Mouse (Mus musculus) neural tube, embryonic 13.5 days (tissue): Measurements from ENCODE around the gene Ctf2. TPM values are rescaled to one million over a fixed set of nuclear protein-coding genes. Genes with fewer than 3 reads are reported as not detected.
A peak's percentile ranks its signal among the peaks of the same experiment; 100 is the strongest.
"Not testable (repeated sequence)": the region's sequence is repeated elsewhere in the genome, so short reads cannot be mapped to it uniquely, and the experiment has no call there.

Experiments
- ATAC-seq: fragments of 200-750 bp; cut with Nextera tagmentation; 2 replicates; pipeline ENCODE4 v1.8.0; 2017; ENCODE audit warnings: low read depth, mild to moderate bottlenecking, moderate TSS enrichment, moderate library complexity
- H3K27ac ChIP-seq: fragments of 300-500 bp; sonication (generic); replicated peaks from 2 replicates; pipeline ENCODE4 v1.5.1; 2015; ENCODE audit warnings: moderate library complexity, mild to moderate bottlenecking, inconsistent platforms
- H3K27me3 ChIP-seq: fragments of 300-500 bp; sonication (generic); 2 replicates; pipeline ENCODE4 v1.6.1; 2015; ENCODE audit warnings: mild to moderate bottlenecking, inconsistent platforms
- H3K36me3 ChIP-seq: fragments of 300-500 bp; sonication (generic); 2 replicates; pipeline ENCODE4 v1.6.1; 2015; ENCODE audit warnings: mild to moderate bottlenecking, inconsistent platforms
- H3K4me1 ChIP-seq: fragments of 300-500 bp; sonication (generic); replicated peaks from 2 replicates; pipeline ENCODE4 v1.6.1; 2015; ENCODE audit warnings: inconsistent platforms
- H3K4me2 ChIP-seq: fragments of 300-500 bp; sonication (generic); 2 replicates; pipeline ENCODE4 v1.6.1; 2015; ENCODE audit warnings: inconsistent platforms, mild to moderate bottlenecking, moderate library complexity
- H3K4me3 ChIP-seq: fragments of 300-500 bp; sonication (generic); 2 replicates; pipeline ENCODE4 v1.5.1; 2015; ENCODE audit warnings: mild to moderate bottlenecking, inconsistent platforms
- H3K9ac ChIP-seq: fragments of 300-500 bp; sonication (generic); 2 replicates; pipeline ENCODE4 v1.6.1; 2015; ENCODE audit warnings: moderate library complexity, mild to moderate bottlenecking, inconsistent platforms
- H3K9me3 ChIP-seq: fragments of 300-500 bp; sonication (generic); 2 replicates; pipeline ENCODE4 v1.6.1; 2016; ENCODE audit warnings: inconsistent platforms
- WGBS: fragments of 180-500 bp; shearing (Covaris S2); methylation state at CpG from one replicate; pipeline ENCODE4 v1.1.7; 2015; 5-methylcytosine and 5-hydroxymethylcytosine counted together
- polyA plus RNA-seq: library from polyadenylated mRNA; unstranded; fragments of >200 nt; fragmentation: Nextera tagmentation; extraction: Ambion mirVana; gene quantifications from 2 replicates; pipeline ENCODE4 v1.2.1, GENCODE M21; 2015

The Ctf2 gene
- polyA plus RNA-seq, result not detected in 2 replicates

DNA sequence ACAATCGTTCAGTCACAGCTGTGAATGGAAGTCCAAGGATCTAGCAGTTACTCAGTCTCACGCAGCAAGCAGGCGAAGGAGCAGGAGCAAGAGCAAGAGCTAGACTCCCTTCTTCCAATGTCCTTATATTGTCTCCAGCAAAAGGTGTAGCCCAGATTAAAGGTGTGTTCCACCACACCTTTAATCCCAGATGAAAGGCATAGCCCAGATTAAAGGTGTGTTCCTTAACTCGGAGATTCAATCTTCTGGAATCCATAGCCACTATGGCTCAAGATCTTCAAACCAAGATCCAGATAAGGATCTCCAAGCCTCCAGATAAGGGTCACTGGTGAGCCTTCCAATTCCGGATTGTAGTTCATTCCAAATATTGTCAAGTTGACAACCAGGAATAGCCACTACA, at the start of gene Ctf2:
TSS of gene Ctf2 (minus strand) at position 101 of the 400 bp plus-strand sequence.
- H3K9me3 ChIP-seq, H3K27me3 ChIP-seq, H3K36me3 ChIP-seq, H3K9ac ChIP-seq, H3K27ac ChIP-seq, H3K4me2 ChIP-seq, H3K4me3 ChIP-seq, H3K4me1 ChIP-seq, ATAC-seq: not testable (repeated sequence)
- no CpG with 5 or more reads among the region's 5 CpGs for WGBS

DNA sequence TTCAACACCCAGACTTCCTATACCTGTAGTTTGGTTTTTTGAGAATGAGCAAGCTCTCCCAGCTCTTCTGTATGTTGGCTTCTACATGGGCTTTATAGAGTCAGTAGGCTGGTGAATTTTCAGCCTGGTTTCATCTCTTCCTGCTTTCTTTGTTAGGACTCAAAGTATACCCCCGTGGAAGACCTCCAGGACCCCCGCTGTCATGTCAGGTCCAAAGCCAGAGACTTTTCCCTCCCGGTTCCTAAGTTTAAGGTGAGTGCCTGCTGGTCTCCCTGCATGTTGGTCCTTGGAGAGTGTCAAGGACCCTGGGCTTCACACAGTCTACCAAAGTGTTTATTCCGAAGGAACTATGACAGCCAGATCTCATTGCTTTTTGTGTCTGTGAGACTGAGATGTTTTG, 46.4 kb upstream of the Ctf2 start:
- Histone ChIP-seq H3K9me3 (no peaks in the 10 kb centered on the region), H3K27ac (no peak overlapping the region), H3K9ac (peak overlapping the region; percentile 94), H3K27me3 (no peaks in the 10 kb centered on the region), H3K4me2 (peak overlapping the region; percentile 91), H3K4me1 (peaks cover 22% of the 10 kb centered on the region), H3K4me3 (peak overlapping the region; percentile 89), H3K36me3 (peaks cover 41% of the 10 kb centered on the region)
- 76% methylated on average over 4 of the region's 4 CpGs for WGBS
- no peak for ATAC-seq

GRCm38 (mm10) chr7:127777474-127778266, 45.7 kb upstream of the Ctf2 start:
- peaks cover 22% of the 10 kb centered on the region for H3K4me1 ChIP-seq
- peak overlapping the region; percentile 95 for H3K27ac ChIP-seq
- peak overlapping the region; percentile 94 for H3K9ac ChIP-seq
- peaks cover 37% of the 10 kb centered on the region for H3K36me3 ChIP-seq
- 4% methylated on average over 59 of the region's 66 CpGs for WGBS
- H3K4me3 ChIP-seq, result peak overlapping the region; percentile 89
- peak; percentile 59 for ATAC-seq
- no peaks in the 10 kb centered on the region for H3K27me3 ChIP-seq
- no peaks in the 10 kb centered on the region for H3K9me3 ChIP-seq
- H3K4me2 ChIP-seq, result peak overlapping the region; percentile 91

- Histone ChIP-seq H3K9ac (peak overlapping the region; percentile 94), H3K4me2 (peak overlapping the region; percentile 91), H3K4me3 (peak overlapping the region; percentile 89), H3K4me1 (peaks cover 22% of the 10 kb centered on the region), H3K27ac (peak overlapping the region; percentile 95), H3K9me3 (no peaks in the 10 kb centered on the region), H3K27me3 (no peaks in the 10 kb centered on the region), H3K36me3 (peaks cover 30% of the 10 kb centered on the region)
- under 1% methylated on average over 62 of the region's 70 CpGs for WGBS
- peak; percentile 92 for ATAC-seq
These were observed 45.0 kb upstream of the Ctf2 start for GRCm38 (mm10) chr7:127776878-127777473.

GRCm38 (mm10) chr7:127776426-127776825, 44.5 kb upstream of the Ctf2 start, which contains the start of gene Setd1a:
Gene Setd1a (plus strand): TSS chr7:127776670.
- WGBS, result under 1% methylated on average over 23 of the region's 23 CpGs

GRCm38 (mm10) chr7:127775837-127776236, 43.9 kb upstream of the Ctf2 start:
- Histone ChIP-seq H3K4me1 (peaks cover 25% of the 10 kb centered on the region), H3K36me3 (peaks cover 19% of the 10 kb centered on the region), H3K4me3 (peak overlapping the region; percentile 89), H3K27ac (peak overlapping the region; percentile 95), H3K9ac (peak overlapping the region; percentile 94), H3K4me2 (peak overlapping the region; percentile 91)
- H3K27me3 ChIP-seq, ATAC-seq, H3K9me3 ChIP-seq: not testable (repeated sequence)
- WGBS, result 78% methylated on average over 7 of the region's 7 CpGs

More at GRCm38 (mm10) chr7:127776426-127776825, 44.5 kb upstream of the Ctf2 start, which contains the start of gene Setd1a:
- peaks cover 22% of the 10 kb centered on the region for H3K4me1 ChIP-seq
- H3K4me3 ChIP-seq, result peak within 1 kb of the TSS; percentile 89
- H3K9me3 ChIP-seq, result no peaks in the 10 kb centered on the region
- H3K4me2 ChIP-seq, result peak within 1 kb of the TSS; percentile 91
- no peaks in the 10 kb centered on the region for H3K27me3 ChIP-seq
- ATAC-seq, result peak; percentile 76
- H3K9ac ChIP-seq, result peak within 1 kb of the TSS; percentile 94
- H3K27ac ChIP-seq, result peak within 1 kb of the TSS; percentile 95
- H3K36me3 ChIP-seq, result peaks cover 25% of the 10 kb centered on the region

DNA sequence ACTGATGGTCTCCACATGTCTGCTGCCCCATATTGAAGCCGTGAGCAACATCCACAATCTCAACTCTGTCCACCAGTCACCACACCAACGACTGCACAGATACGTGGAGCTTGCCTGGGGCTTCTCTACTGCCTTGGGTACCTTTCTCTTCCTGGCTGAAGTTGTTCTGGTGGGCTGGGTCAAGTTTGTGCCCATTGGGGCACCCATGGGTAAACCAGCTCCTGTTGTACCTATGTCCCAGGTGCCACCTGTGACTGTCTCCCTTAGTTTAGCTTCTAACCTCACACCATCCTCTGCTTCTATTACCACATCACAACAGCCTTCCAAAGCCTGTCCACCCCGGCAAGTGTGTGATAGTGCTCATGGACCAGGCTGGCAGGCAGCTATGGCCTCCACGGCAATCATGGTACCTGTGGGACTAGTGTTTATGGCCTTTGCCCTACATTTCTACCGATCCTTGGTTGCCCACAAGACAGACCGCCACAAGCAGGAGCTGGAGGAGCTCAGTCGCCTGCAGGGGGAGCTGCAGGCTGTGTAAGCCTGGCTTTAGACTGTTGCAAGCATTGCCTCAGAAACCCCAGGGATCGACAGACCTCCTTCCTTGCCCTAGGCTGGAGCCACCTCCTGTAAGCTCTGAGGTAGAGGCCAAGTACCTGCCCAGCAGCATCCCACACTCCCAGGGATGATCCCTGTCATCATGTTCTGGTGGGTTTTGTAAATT, 41.9 kb upstream of the Ctf2 start:
- no peak overlapping the region for H3K4me2 ChIP-seq
- H3K4me1 ChIP-seq, result peaks cover 41% of the 10 kb centered on the region
- H3K27me3 ChIP-seq, result no peaks in the 10 kb centered on the region
- H3K36me3 ChIP-seq, result peaks cover 4% of the 10 kb centered on the region; the same call in 1 of the 2 replicates
- no peak overlapping the region for H3K9ac ChIP-seq
- H3K9me3 ChIP-seq, result no peaks in the 10 kb centered on the region
- ATAC-seq, result no peak
- no peak overlapping the region for H3K27ac ChIP-seq
- 40% methylated on average over 9 of the region's 9 CpGs for WGBS
- no peak overlapping the region for H3K4me3 ChIP-seq

DNA sequence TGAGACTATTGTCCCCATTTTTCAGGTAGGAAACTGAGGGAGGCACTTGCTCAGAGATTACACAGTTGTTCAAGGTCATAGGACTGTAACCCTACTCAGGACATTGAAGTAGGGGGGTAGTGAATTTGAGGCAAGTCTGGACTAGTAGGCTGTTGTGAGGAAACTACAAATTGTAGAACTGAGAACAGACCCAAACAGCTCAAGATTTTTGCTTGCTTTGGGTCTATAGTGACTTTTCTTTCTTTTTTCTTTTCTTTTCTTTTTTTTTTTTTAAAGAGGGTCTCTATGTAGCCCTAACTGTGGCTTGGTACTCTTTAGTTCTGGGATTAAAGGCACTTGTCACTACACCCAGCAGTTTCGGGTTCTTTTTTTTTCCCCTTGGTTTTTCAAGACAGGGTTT, 40.6 kb upstream of the Ctf2 start:
- no peak overlapping the region for H3K4me3 ChIP-seq
- no peak overlapping the region for H3K4me2 ChIP-seq
- peaks cover 38% of the 10 kb centered on the region for H3K4me1 ChIP-seq
- H3K9me3 ChIP-seq, result no peaks in the 10 kb centered on the region
- H3K27ac ChIP-seq, result no peak overlapping the region
- H3K9ac ChIP-seq, result no peak overlapping the region
- H3K27me3 ChIP-seq, result no peaks in the 10 kb centered on the region
- peaks cover 12% of the 10 kb centered on the region for H3K36me3 ChIP-seq
- no peak for ATAC-seq
- WGBS, result 90% methylated on average over 1 of the region's 1 CpGs

DNA sequence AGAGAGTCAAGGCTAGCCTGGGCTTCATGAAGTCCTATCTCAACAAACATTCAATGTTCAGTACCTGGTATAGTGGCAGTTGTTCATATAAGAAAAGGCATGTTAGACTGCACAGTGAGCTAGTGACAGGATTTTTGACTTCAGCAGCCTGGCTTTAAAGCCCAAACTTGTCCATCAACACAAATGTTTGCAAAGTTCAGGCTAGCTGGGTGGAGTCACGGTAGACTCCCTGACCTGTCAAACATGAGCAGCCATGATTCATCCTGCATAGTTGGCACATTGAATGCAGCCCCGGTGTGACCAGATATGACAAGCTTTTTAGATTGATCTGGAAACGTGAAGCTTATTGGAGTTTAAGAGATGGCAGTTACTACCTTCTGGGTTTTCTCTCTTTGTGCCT, 40.1 kb upstream of the Ctf2 start:
- Histone ChIP-seq H3K4me2 (no peak overlapping the region), H3K4me3 (no peak overlapping the region), H3K27me3 (no peaks in the 10 kb centered on the region), H3K9me3 (no peaks in the 10 kb centered on the region), H3K27ac (no peak overlapping the region), H3K9ac (no peak overlapping the region), H3K36me3 (peaks cover 17% of the 10 kb centered on the region), H3K4me1 (peaks cover 38% of the 10 kb centered on the region)
- 79% methylated on average over 3 of the region's 3 CpGs for WGBS
- ATAC-seq, result no peak

- Histone ChIP-seq H3K4me2 (peak overlapping the region; percentile 74; the same call in 1 of the 2 replicates), H3K4me1 (peaks cover 38% of the 10 kb centered on the region), H3K36me3 (peaks cover 25% of the 10 kb centered on the region), H3K9me3 (no peaks in the 10 kb centered on the region), H3K27ac (no peak overlapping the region), H3K27me3 (no peaks in the 10 kb centered on the region), H3K9ac (peak overlapping the region; percentile 80), H3K4me3 (peak overlapping the region; percentile 48; the same call in 1 of the 2 replicates)
- 75% methylated on average over 5 of the region's 5 CpGs for whole genome bisulfite sequencing
- ATAC-seq, result no peak
These were observed 39.3 kb upstream of the Ctf2 start for GRCm38 (mm10) chr7:127771262-127771661.

GRCm38 (mm10) chr7:127770039-127770905, 38.3 kb upstream of the Ctf2 start:
- H3K4me3 ChIP-seq, result peak overlapping the region; percentile 48
- no peaks in the 10 kb centered on the region for H3K27me3 ChIP-seq
- WGBS, result 5% methylated on average over 27 of the region's 27 CpGs
- peaks cover 31% of the 10 kb centered on the region for H3K4me1 ChIP-seq
- peaks cover 35% of the 10 kb centered on the region for H3K36me3 ChIP-seq
- no peaks in the 10 kb centered on the region for H3K9me3 ChIP-seq
- H3K27ac ChIP-seq, result peak overlapping the region; percentile 74
- peak overlapping the region; percentile 74 for H3K4me2 ChIP-seq
- peak overlapping the region; percentile 80 for H3K9ac ChIP-seq
- ATAC-seq, result peak; percentile 28
